Mouse (Mus musculus) megakaryocyte, embryonic 14.5 days (primary cell): ENCODE results near the gene Prex1.

Experiments
- FLI1 ChIP-seq: IDR thresholded peaks from 2 replicates; pipeline ENCODE4 v1.6.1; 2012; ENCODE audit warnings: low read length, inconsistent platforms, mixed read lengths
- GATA1 ChIP-seq: IDR thresholded peaks from 3 replicates; pipeline ENCODE4 v1.6.1; 2012; ENCODE audit warnings: mixed read lengths, low read length, inconsistent platforms, borderline replicate concordance

- no peak for TF ChIP-seq GATA1
- no peak for TF ChIP-seq FLI1
Measured at GRCm38 (mm10) chr2:166639750-166640149, 73.9 kb downstream of the Prex1 start.
